Mouse (Mus musculus): ENCODE data around the gene Fgf22.

The Fgf22 gene

GRCm38 (mm10) chr10:79754856-79755516 lies at the start of gene Fgf22:
Fgf22 (plus strand) TSS chr10:79755076.
- DNase-seq (ENCODE audit: low spot score in 2 of 2), result peak in 1 of 2 experiments; percentile 34

DNA sequence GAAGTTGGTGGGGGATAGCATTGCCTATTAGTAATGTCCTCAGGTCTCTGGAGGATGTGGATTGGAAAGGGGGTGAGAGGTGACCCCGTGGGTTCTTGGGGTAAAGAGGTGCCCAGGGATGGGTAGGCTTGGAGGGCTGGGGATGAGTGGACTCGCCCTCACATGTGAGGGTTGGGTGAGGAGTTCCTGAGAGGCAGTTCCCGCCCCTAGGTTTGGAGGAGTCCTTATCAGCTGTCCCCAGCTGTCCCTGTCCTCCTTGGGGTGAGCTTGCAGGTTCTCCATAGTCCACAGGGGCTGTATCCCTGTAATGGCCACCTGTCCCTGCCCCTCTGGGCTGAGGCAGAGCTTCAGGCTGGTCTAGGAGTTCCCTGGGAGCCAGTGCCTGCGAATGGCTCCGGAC lies 48.9 kb upstream of the Fgf22 start:
- DNase-seq (ENCODE audit: low spot score in 2 of 2), result peak; percentile 52 to 67

DNA sequence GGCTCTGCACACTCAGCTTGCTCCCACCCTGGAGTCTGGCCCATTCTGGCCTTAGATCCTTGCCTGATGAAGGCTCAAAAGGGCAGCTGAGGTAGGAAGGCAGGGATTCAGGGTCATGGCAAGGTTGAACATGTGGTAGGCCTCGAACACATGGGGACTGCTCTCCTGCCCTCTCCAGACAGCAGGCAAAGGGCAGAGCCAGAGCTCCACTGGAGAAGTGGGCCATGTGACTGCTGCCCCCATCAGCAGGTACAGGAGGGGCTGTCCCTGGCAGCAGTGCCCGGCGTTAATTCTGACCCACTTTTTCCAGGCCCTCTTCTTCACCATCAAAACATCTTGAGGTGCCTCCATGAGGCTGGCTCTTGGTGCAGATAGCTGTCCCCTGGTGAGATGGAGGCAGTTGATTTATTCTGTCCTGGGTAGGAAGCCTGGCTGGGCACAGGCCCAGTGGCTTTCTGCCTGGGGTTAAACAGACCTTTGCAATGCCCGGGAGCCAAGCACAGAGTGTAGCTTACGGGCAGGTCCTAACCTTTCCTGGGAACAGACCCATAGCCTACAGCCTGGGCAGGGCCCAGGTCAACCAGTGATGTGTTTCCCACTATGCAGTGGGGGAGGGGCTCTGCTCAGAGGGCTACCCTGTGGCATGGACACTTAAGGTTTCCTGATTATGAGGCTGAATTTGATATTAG lies 48.3 kb upstream of the Fgf22 start:
- DNase-seq (ENCODE audit: low spot score in 2 of 2), result no peak

GRCm38 (mm10) chr10:79707162-79707561 lies 47.7 kb upstream of the Fgf22 start:
- no peak for DNase-seq (ENCODE audit: low spot score in 2 of 2)

DNA sequence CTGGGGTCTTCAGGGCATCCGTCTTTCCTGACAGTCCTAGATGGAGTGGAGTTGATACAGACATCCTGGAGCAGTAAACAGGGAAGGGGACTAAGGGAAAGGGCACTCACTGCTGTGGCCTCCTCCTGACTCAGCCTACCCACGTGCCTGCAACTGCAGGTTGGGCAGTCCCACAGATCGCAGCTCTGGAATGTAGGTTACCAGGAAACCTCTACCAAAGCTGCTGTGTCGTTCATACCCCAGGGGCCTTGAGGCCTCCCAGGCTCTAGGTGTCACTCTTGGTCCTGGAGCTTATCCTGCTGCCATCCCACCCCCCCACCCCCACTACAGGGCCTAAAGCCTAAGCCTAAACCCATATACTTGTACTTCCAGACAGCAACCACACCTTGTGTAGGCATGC lies 47.1 kb upstream of the Fgf22 start:
- DNase-seq (ENCODE audit: low spot score in 2 of 2), result no peak

GRCm38 (mm10) chr10:79708668-79709067 lies 46.2 kb upstream of the Fgf22 start:
- DNase-seq (ENCODE audit: low spot score in 2 of 2), result no peak

DNA sequence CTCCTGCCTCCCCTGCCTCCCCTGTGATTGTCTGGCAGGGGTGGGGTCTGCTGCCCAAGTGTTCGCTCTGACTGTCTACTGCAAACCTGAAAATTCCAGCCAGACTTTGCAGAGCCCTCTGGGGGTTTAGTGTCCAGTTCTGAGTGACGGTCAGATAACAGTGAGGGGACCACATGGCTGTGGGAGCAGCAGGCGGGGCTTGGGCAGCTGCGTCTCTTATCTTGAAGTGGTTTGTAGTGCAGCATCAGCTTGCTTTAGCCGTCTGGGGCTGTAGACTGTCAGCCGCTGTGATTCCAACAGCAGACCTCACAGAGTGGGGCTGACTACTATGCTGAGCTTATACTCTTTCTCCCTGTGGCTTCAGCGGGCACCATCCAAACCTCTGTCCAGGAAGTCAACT lies 45.6 kb upstream of the Fgf22 start:
- DNase-seq (ENCODE audit: low spot score in 2 of 2), result no peak

- DNase-seq (ENCODE audit: low spot score in 2 of 2), result no peak
Observed at GRCm38 (mm10) chr10:79712029-79712428, 42.8 kb upstream of the Fgf22 start.

- DNase-seq (ENCODE audit: low spot score in 2 of 2), result peak; percentile 84 to 91
Observed at GRCm38 (mm10) chr10:79712499-79713126, 42.3 kb upstream of the Fgf22 start.

DNA sequence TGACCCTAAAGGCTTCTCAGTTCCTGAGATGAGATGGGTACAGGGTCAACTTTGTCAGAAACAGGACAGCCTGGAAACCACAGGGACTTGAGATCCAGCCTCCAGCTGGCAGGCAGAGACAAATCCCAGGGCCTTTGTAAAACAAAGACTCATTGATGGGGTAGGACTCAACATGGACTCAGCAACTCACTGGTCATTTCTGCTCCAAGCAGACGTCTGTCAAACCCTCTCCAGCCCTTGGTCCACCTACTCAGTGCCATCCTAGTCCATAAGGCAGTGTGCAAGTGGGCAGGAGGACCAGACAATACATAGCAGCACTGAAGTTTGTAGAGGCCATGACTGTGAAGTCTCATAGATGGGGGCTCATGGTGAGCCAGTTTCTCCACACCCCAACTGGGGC lies 41.7 kb upstream of the Fgf22 start:
- no peak for DNase-seq (ENCODE audit: low spot score in 2 of 2)

GRCm38 (mm10) chr10:79714996-79715395 lies 39.9 kb upstream of the Fgf22 start:
- no peak for DNase-seq (ENCODE audit: low spot score in 2 of 2)

DNA sequence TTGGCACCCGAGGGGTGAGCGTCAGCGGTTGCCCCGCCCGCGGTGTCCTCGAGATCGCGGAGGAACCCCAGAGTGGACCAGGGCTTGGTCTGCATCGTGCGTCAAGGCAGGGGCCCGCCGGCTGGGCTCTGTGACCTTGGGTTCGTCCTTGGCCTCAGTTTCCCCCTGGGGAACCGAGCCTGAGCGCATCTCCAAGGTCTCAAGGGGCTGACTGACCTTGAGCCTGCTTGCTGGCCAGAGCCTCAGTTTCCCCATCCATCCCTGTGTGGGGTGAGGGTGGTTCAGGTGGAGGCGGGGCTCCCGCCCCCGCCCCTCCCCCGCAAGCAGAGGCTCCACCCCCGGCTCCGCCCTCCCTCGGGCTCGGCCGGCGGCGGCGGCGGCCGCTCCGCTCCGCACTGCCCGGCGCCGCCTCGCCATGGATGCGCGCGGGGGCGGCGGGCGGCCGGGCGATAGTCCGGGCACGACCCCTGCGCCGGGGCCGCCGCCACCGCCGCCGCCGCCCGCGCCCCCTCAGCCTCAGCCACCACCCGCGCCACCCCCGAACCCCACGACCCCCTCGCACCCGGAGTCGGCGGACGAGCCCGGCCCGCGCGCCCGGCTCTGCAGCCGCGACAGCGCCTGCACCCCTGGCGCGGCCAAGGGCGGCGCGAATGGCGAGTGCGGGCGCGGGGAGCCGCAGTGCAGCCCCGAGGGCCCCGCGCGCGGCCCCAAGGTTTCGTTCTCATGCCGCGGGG lies 38.5 kb upstream of the Fgf22 start, which contains the start of gene Hcn2:
Hcn2 (plus strand) TSS at position 381 of the 734 bp plus-strand sequence.
- DNase-seq (ENCODE audit: low spot score in 2 of 2), result no peak

- DNase-seq (ENCODE audit: low spot score in 2 of 2), result no peak
Observed at GRCm38 (mm10) chr10:79716988-79717355, 37.9 kb upstream of the Fgf22 start.

DNA sequence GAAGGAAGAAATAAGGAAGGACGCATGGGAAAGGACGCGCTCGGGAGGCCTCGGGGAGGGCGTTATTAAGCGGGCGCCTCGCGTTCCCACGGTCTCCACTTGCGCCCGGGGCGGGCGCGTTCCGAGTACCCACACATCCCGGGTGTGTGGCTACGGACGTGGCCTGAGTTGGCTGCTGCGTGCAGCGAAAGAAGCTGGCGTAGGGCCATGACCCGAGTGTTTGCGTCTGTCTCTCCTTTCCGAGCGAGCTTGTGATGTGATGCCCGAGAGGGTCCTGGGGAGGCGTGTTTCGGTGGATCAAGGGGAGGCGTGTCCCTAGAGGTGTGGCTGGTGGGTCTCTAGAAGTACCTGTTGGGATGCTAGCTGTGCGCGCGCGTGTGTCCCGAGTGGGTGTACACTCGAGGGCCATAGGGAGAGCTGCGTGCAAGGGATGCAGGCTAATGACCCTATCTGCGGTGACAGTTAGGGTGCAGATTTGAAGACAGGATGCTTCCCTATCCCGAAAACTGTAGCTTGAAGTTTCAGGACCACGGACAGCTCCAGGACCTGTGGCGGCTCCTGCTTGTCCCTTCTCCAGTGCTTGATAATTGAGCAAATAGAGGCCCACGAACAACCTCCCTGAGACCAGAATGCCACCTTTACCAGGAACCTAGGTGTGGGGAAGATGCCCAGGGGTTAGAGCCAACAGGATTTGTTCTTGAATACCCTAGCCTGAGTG lies 37.1 kb upstream of the Fgf22 start:
- peak in 1 of 2 experiments; percentile 51 for DNase-seq (ENCODE audit: low spot score in 2 of 2)

- DNase-seq (ENCODE audit: low spot score in 2 of 2), result no peak
Observed at GRCm38 (mm10) chr10:79721089-79721488, 33.8 kb upstream of the Fgf22 start.

DNA sequence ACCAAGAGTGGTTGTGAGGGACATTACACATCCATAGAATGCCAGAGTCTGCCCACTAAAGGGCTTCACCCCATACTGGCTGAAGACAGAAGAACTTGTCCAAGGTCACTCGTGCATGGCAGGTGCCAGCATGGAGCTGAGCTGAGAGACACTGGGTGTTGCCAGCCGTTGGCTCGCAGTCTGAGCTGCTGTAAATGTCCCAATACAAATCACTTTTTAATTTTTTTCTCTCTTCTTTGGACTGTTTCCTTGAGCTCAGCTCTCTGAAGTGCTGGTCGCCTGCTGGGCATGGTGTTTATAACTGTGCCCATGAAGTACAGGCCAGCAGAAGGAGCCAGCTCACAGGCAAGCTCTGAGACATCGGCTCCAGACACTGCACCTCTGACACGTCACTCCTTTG lies 31.8 kb upstream of the Fgf22 start:
- DNase-seq (ENCODE audit: low spot score in 2 of 2), result no peak

- no peak for DNase-seq (ENCODE audit: low spot score in 2 of 2)
Observed at GRCm38 (mm10) chr10:79723692-79724091, 31.2 kb upstream of the Fgf22 start.

- DNase-seq (ENCODE audit: low spot score in 2 of 2), result peak; percentile 55 to 69
Observed at GRCm38 (mm10) chr10:79726090-79726489, 28.8 kb upstream of the Fgf22 start.

DNA sequence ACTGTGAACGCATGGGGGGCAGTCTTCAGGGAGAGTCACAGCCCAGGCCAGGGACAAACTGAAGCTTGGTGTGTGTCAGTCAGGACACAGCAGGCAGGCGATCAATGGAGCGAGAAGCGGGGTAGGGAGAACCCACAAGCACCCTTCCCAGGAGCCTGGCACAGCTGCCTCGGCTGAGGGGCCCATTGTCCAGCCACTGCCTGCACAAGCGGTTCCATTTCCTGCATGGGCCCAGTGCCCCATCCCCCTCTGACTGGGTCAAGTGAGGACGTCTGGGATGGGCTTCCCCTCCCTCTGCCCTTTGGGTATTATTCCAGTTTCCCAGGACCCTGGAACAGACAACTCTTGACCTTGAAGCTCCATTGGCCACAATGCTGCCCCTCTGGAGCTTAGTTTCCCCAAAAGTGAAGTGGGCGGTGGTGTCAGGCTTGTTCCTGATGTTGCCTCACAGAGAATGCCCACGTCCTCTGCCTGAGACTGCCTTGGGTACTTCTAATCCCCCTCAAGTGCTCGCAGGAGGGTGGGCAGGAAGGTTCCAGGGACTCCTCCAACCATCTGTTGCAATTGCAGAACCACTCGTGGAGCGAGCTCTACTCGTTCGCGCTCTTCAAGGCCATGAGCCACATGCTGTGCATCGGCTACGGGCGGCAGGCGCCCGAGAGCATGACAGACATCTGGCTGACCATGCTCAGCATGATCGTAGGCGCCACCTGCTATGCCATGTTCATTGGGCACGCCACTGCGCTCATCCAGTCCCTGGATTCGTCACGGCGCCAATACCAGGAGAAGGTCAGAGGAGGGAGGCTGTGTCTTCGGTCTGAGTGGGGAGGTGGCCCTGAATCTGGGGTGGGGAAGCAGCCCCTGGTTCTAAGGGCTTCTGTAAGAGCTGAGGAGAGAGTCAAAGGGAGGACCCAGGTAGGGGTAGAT lies 26.3 kb upstream of the Fgf22 start:
- no peak for DNase-seq (ENCODE audit: low spot score in 2 of 2)

DNA sequence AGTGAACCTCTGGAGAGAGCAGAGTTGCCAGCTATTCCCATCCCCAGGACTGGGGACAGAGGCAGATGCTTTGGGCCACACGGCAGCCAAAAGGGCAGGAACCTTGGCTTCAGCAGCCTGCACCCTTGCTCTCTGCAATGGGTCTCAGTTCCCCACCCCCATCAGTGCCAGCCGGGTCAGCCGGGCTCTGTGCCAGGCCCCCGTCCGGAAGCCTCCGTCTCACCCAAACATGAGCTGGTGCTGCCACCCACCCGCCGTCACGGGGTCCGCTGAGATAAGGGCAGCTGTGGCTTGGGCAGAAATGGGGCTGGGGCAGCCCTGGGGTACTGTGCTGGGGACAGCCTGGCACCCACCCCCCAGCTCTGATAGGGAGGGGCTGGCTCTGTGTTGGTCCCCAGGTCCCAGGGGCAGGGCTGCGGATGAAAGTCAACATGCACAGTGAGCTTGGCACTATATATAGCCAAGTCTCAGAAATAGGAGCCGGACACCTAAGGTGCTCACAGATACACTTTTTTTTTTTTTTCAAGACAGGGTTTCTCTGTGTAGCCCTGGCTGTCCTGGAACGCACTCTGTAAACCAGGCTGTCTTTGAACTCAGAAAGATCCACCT lies 25.4 kb upstream of the Fgf22 start:
- DNase-seq (ENCODE audit: low spot score in 2 of 2), result no peak

All from spleen, postnatal 14 days (tissue).